ENCODE assay signal across 11 mouse cellular contexts in the genomic region with DNA sequence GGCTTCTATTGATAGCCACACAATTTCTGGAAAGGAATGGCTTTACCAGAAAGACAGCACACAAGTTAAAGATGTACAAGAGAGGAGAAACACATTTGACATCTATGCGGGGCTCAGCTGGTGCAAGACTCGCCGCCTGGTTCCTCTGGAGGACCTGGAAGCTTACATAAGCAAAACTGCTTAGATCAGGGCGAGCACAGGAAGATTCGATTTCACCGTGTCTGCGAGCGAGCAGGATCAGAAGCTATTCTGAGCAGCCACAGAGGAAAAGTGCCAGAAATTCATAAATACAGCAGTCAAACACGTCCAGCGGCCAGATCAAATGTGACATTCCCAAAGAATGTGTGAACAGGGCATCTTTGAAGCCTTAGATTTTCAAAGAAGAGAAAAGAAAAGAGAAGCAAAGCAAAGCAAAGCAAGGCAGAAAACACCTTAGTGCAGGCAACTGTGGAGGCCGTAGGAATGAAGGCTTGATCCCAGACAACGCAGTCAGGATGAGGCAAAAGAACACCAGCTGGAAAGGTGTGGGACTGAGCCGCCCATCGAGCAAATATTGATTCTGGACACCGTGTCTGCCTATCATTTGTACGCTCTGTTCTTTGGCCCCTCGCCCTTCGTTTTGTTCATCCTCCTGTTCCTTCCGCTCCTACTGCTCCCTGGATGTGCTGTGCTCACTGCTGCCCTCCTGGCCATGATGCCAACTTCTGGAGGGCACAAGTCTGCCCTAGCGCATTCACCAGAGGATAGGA. TPM values are rescaled to one million over a fixed set of nuclear protein-coding genes. Genes with fewer than 3 reads are reported as not detected.
DNase-seq lines count a peak whose midpoint lies in the region; ATAC-seq and TF ChIP-seq lines count a peak whose summit lies in the region.
"Had no signal": no experiment of that assay in that cellular context is flagged by ENCODE, and none has a peak within 500 bp of the region (broad histone marks: within the 10 kb centered on the region; RNA-seq: fewer than 3 reads in every experiment).

No protein-coding gene starts in this region.

- 76% methylated on average over 20 of the region's 20 CpGs for WGBS in heart, embryonic 10.5 days
- WGBS in lung, embryonic 14.5 days, result 40% methylated on average over 20 of the region's 20 CpGs
- WGBS in midbrain, embryonic 16.5 days, result 60% methylated on average over 20 of the region's 20 CpGs

- H3K4me2 ChIP-seq in lung, embryonic 14.5 days, result no peak overlapping the region
- H3K4me2 ChIP-seq in midbrain, embryonic 16.5 days (ENCODE audit: low read length), result no peak overlapping the region; the same call in 1 of the 2 replicates
- H3K4me2 ChIP-seq: lung, embryonic 15.5 days had no signal

- TF ChIP-seq CTCF in lung, embryonic 14.5 days (IDR thresholded peaks at IDR 0.05; ENCODE audit: low read depth), result peak; percentile 11; the same call in 1 of the 2 replicates

- H3K9me3 ChIP-seq in heart, embryonic 10.5 days, result no peaks in the 10 kb centered on the region
- H3K9me3 ChIP-seq in lung, embryonic 14.5 days (ENCODE audit: low read depth, low read length), result no peaks in the 10 kb centered on the region
- H3K9me3 ChIP-seq in midbrain, embryonic 16.5 days (replicated peaks; ENCODE audit: control insufficient read depth, low read length, poor library complexity, severe bottlenecking), result no peaks in the 10 kb centered on the region
- H3K9me3 ChIP-seq: lung, embryonic 15.5 days had no signal

- no peak overlapping the region for H3K27ac ChIP-seq in heart, embryonic 10.5 days
- no peak overlapping the region for H3K27ac ChIP-seq in lung, embryonic 14.5 days (ENCODE audit: low read depth)
- H3K27ac ChIP-seq in midbrain, embryonic 16.5 days (ENCODE audit: low read length), result peak overlapping the region; percentile 6; the same call in 1 of the 2 replicates
- H3K27ac ChIP-seq: lung, embryonic 15.5 days had no signal

- no peak overlapping the region for H3K4me3 ChIP-seq in heart, embryonic 10.5 days
- no peak overlapping the region for H3K4me3 ChIP-seq in lung, embryonic 14.5 days (ENCODE audit: low read depth, low read length)
- no peak overlapping the region for H3K4me3 ChIP-seq in midbrain, embryonic 16.5 days (ENCODE audit: low read depth, low read length)
- H3K4me3 ChIP-seq: lung, embryonic 15.5 days had no signal

- H3K9ac ChIP-seq in lung, embryonic 14.5 days, result no peak overlapping the region
- no peak overlapping the region for H3K9ac ChIP-seq in midbrain, embryonic 16.5 days (ENCODE audit: low read depth, low read length)
- H3K9ac ChIP-seq: lung, embryonic 15.5 days had no signal

- DNase-seq in heart, postnatal 25 days (ENCODE audit: low spot score), result peak; percentile 16
- DNase-seq in heart, embryonic 10.5 days (ENCODE audit: low spot score), result no peak
- DNase-seq in lung, embryonic 14.5 days, result no peak
- no peak for DNase-seq in lung, postnatal 10 days
- DNase-seq in cerebellum, postnatal 10 days, result peak; percentile 69 to 72
- DNase-seq: heart, postnatal 10 days had no signal

- no peaks in the 10 kb centered on the region for H3K4me1 ChIP-seq in heart, embryonic 10.5 days
- H3K4me1 ChIP-seq in lung, embryonic 14.5 days (ENCODE audit: insufficient read depth), result no peaks in the 10 kb centered on the region
- peaks cover 2% of the 10 kb centered on the region; the same call in 1 of the 2 replicates for H3K4me1 ChIP-seq in midbrain, embryonic 16.5 days (ENCODE audit: control insufficient read depth, insufficient read depth, low read length)

- no peaks in the 10 kb centered on the region for H3K36me3 ChIP-seq in heart, embryonic 10.5 days
- no peaks in the 10 kb centered on the region for H3K36me3 ChIP-seq in lung, embryonic 14.5 days (ENCODE audit: insufficient read depth)
- no peaks in the 10 kb centered on the region for H3K36me3 ChIP-seq in midbrain, embryonic 16.5 days (ENCODE audit: control insufficient read depth, insufficient read depth, low read length)
- H3K36me3 ChIP-seq: lung, embryonic 15.5 days had no signal

- intact Hi-C loops in heart, postnatal 25 days (cut with DNase I), result no loop called here

- no peaks in the 10 kb centered on the region for H3K27me3 ChIP-seq in heart, embryonic 10.5 days (ENCODE audit: insufficient read depth, poor library complexity, severe bottlenecking)
- no peaks in the 10 kb centered on the region for H3K27me3 ChIP-seq in lung, embryonic 14.5 days (ENCODE audit: insufficient read depth, low read length)
- no peaks in the 10 kb centered on the region for H3K27me3 ChIP-seq in midbrain, embryonic 16.5 days (ENCODE audit: control insufficient read depth, insufficient read depth, low read depth, low read length)
- H3K27me3 ChIP-seq: CH12.LX; lung, embryonic 15.5 days had no signal

- ATAC-seq in lung, embryonic 14.5 days (ENCODE audit: insufficient read depth), result no peak
- peak; percentile 58; the same call in 1 of the 2 replicates for ATAC-seq in midbrain, embryonic 16.5 days
- no peak for ATAC-seq in activated CD4-positive, CD25-positive, alpha-beta regulatory T cell, adult 4 months
- ATAC-seq in CD4-positive, CD25-positive, alpha-beta regulatory T cell, adult 4 months, result no peak

RNA-seq across cellular contexts. Expression of a gene that starts 34.1 kb away (rescaled TPM):
- total RNA-seq in heart, postnatal 25 days (2021), result 1 to 10 TPM in 1 of 2 experiments, under 1 TPM in 1; 0.78 to 1.0 TPM
- 15.2 and 18.5 TPM in 2 replicates for polyA plus RNA-seq in heart, embryonic 10.5 days (2016; fragmentation: Nextera tagmentation; extraction: Ambion mirVana)
- 1.5 and 1.8 TPM in 2 replicates for polyA plus RNA-seq in lung, embryonic 14.5 days (2014; fragmentation: Nextera tagmentation; extraction: Ambion mirVana)
- polyA plus RNA-seq in midbrain, embryonic 16.5 days (2015; fragmentation: Nextera tagmentation; extraction: Ambion mirVana), result 4.2 and 5.3 TPM in 2 replicates
- under 1 TPM in 1 of 2 experiments, not detected in 1; 0.07 TPM for polyA plus RNA-seq in activated CD4-positive, CD25-positive, alpha-beta regulatory T cell, adult 4 months (2017; shearing (Covaris generic))
- under 1 TPM in 1 of 2 experiments, not detected in 1; 0.28 TPM for polyA plus RNA-seq in CD4-positive, CD25-positive, alpha-beta regulatory T cell, adult 4 months (2017; shearing (Covaris generic))

RNA-seq across cellular contexts. Expression of a gene that starts 38.3 kb away (rescaled TPM):
- 10 to 100 TPM; 19.1 to 20.0 TPM for total RNA-seq in heart, postnatal 25 days (2021)
- 26.5 and 33.6 TPM in 2 replicates for polyA plus RNA-seq in heart, embryonic 10.5 days (2016; fragmentation: Nextera tagmentation; extraction: Ambion mirVana)
- 35.5 and 39.9 TPM in 2 replicates for polyA plus RNA-seq in lung, embryonic 14.5 days (2014; fragmentation: Nextera tagmentation; extraction: Ambion mirVana)
- 108 and 119 TPM in 2 replicates for polyA plus RNA-seq in midbrain, embryonic 16.5 days (2015; fragmentation: Nextera tagmentation; extraction: Ambion mirVana)
- 1 to 10 TPM; 7.4 to 7.8 TPM for polyA plus RNA-seq in activated CD4-positive, CD25-positive, alpha-beta regulatory T cell, adult 4 months (2017; shearing (Covaris generic))
- polyA plus RNA-seq in CD4-positive, CD25-positive, alpha-beta regulatory T cell, adult 4 months (2017; shearing (Covaris generic)), result 1 to 10 TPM; 7.6 to 8.3 TPM

Comparison
In these comparisons a context has a peak if more than half of its experiments do, and no peak if none do; other contexts are left out.
1. DNase-seq: peak in heart, postnatal 25 days (single experiment) and cerebellum, postnatal 10 days (2 of 2); none in heart, embryonic 10.5 days (single experiment), lung, embryonic 14.5 days (single experiment) and lung, postnatal 10 days (single experiment).